Mouse (Mus musculus) monocyte, adult 2 months (primary cell): ENCODE data around the gene Cdc25b.

Source experiments
- DNase-seq, 2 experiments: peaks; one replicate each; pipeline ENCODE4 v3.0.0; 2022; ENCODE audit warnings: low spot score in 2 of 2, low read depth in 1 of 2

The Cdc25b gene

DNA sequence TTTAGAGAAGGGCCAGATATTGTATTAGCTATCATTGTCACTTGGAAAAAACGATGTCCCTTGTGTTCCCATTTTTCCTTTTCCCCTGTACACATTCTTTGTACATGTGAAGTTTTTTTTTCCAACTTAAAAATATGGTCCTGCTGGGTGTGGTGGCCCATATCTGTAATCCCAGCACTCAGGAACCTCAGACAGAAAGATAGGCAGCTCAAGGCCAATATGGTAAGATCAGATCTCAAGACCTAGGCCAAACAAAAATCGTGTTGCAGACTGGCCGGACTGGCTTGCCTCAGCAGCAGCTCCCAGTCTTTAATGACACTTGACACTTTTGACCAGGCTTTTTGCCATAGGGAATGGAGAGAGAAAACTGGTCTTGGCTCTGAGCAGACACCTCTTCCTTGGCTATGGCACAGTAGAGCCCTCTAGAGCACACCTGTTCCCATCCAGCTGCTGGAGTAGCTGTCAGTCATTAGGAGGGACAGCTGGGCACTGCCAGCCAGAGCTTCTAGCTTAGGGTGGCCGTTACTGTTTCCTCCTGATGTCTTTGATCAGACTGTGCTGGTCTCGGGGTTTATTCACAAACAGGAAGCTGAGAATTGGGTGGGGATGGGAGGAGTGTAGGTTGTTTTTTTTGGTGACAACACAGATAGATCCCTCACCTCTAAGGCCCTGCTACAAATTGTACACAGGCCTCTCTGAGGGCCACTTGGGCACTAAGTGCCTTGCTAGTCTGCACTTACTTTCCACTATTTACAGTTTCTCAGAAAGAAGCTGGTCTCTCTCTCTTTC, 3.0 kb downstream of the Cdc25b start:
- DNase-seq, result no peak

GRCm38 (mm10) chr2:131190344-131191004, 3.7 kb downstream of the Cdc25b start:
- DNase-seq, result no peak

GRCm38 (mm10) chr2:131191005-131191390, 4.2 kb downstream of the Cdc25b start:
- no peak for DNase-seq

GRCm38 (mm10) chr2:131196606-131197316, 10.0 kb downstream of the Cdc25b start:
- DNase-seq, result no peak

DNA sequence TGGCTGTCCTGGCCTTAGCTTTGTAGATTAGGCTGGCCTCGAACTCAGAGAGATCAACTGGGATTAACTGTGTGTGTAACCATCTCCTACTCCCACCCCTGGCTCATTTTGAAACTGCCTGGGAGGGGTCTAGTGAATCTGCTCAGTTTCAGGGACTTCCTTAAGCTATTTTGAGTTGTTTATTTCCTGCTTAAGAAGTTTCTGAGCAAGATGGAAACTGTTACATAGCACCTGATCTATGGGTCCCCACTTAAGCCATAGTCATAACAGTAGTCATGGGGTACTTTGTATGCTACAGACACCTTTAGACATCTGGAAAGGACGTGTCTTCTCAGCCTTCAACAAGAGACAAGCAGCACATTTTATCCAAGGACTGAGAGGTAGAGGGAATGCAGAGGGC, 14.0 kb downstream of the Cdc25b start:
- no peak for DNase-seq

GRCm38 (mm10) chr2:131201262-131201661, 14.5 kb downstream of the Cdc25b start:
- DNase-seq, result no peak

GRCm38 (mm10) chr2:131203816-131204409, 17.2 kb downstream of the Cdc25b start:
- DNase-seq, result no peak

DNA sequence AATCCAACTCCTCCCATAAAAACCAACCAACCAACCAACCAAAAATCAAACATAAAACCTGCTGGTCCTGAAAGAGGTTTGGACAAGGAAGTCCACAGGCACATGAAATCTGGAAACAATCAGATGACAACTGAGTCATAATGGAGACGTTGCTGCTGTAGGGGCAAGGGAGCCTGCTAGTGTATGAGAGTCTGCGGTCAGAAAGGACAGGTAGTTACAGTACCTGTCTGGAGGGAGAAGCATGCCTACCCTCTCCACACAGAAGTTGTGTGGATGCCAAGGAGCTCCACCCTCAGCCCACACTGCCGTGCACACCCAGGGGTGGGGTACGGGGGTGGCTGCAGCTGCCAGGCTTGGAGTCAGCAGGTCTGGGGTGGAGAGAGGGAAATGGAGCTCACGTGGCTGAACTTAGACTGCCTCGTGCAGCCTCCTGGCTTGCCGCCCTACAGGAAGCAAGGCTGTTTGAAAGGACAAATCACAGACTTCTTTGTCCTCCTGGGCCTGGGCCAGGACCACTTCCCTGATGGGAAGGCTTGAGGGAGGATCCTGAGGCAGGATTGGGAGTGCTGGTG, 17.7 kb downstream of the Cdc25b start:
- DNase-seq, result peak; percentile 56 to 71

GRCm38 (mm10) chr2:131205521-131206182, 18.9 kb downstream of the Cdc25b start:
- no peak for DNase-seq

DNA sequence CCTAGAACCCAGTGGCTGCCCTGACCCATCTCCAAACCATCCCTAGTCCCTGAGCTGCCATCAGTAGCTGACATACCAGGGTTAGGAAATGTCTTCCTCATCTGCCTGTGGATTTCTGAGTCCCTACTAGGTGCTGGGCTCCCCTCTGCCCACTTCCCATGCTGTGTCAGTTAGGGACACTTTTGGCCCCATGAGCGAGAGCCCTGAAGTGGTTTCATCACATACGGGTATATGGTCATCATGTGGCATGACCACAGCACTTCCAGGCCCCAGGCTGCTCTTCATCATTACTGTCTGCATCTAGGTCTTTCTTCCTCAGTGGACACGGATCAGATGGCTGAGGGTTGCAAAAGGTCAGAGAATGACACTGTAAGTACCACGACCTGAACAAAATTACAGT, 20.0 kb downstream of the Cdc25b start, which contains the start of gene Ap5s1:
Gene Ap5s1, plus strand, starts transcription at position 301 of the 400 bp plus-strand sequence.
- no peak for DNase-seq

DNA sequence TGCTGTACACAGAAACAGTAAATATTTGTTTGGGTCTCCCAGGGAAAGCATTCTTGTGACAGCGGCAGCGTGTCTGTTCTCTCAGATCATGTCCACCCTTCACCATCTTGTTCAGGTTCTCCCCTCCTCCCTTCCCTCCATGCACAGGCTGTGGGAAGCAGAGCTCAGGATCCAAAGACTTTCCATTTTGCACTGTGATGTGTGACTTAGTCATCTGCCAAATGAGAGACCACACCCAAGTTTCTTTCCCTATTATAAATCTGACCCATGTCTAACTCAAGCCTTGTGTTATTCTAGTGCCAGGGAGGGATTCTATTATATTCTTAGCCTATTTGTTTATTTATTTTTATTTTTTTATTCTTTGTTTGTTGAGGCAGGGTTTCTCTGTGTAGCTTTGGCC, 21.6 kb downstream of the Cdc25b start:
- DNase-seq, result no peak

DNA sequence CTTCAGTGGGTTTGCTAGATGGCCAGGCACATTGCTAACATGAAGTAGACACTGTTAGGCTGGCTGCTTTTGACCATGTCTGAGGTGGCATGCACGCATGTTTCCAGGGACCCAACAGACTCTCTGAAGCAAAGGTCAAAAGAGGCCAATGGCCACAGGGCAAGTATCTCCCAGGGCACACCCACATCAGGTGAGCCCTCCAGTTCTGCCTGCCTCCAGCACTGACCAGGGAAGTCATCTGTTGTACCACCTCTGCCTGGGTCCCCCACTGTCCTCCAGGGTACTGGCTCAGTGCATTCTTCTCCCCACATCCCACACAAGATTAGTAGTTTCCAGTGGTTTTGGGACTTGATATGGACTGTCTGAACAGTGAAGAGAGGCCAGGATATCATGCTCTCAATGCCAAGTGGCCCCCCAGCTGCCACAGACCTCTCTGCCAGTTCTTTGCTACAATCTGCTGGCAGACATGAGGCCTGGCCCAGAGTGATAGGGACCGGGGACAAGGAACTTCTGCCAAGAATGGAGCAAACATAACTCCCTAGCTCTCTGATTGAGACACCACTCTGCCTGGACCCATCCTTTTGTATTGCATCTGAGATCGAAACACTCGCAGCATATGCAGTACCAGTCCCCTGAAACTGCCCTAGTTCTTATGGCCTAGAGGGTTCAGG, 22.5 kb downstream of the Cdc25b start:
- no peak for DNase-seq

- peak; percentile 94 to 95 for DNase-seq
These were observed 23.4 kb downstream of the Cdc25b start for GRCm38 (mm10) chr2:131209969-131210792.

- DNase-seq, result no peak
These were observed 24.4 kb downstream of the Cdc25b start for GRCm38 (mm10) chr2:131211026-131211615.

GRCm38 (mm10) chr2:131213773-131214172, 27.0 kb downstream of the Cdc25b start:
- DNase-seq, result no peak

DNA sequence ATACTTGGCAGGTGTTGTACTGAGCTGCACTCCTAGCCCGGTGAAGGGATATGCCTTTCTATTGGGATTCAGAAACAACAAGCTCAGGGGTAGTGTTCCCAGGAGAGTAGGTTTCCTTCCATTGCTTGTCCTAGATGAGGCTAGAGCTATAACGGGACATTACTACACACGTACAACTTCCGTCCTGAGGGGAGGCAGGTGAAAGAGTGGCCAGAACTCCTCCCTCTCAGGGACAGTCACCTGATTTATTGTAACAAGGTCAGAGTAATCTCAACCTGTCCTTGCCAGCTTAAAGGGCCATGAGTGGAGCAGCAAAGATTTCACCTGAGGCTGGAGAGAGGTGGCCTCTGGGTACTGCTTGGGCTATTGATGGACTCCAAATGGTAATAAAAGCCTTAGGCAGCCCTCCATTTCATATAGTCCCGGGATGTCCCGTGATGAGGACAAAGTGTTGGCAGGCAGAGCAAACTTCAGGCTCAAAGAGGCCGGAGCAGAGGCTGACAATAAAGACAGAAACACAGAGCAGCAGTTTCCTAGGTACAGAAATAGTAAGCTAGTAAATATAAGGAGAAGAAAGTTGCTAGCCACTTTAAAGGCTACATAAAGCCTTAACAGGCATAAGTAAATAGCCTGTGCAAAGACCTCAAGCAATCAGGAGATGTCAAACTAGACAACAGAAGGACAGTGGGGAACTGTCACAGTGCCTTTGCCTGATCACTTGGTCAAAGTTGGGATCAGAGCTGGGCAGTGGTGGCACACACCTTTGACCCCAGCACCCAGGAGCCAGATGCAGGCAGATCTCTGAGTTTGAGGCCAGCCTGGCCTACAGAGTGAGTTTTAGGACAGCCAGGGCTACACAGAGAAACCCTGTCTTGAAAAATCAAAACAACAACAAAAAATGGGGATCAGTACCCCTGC, 29.5 kb downstream of the Cdc25b start:
- DNase-seq, result no peak

GRCm38 (mm10) chr2:131220030-131220429, 33.3 kb downstream of the Cdc25b start:
- DNase-seq, result no peak
